Mouse (Mus musculus): ENCODE results near the gene Dnmt3a. TPM values are rescaled to one million over a fixed set of nuclear protein-coding genes. Genes with fewer than 3 reads are reported as not detected.

The Dnmt3a gene
- polyA plus RNA-seq (2012; rRNA removed): 33.1 and 45.3 TPM in 2 replicates

GRCm38 (mm10) chr12:3805852-3806251 lies at the start of gene Dnmt3a:
Gene Dnmt3a (plus strand): TSS chr12:3806007.

GRCm38 (mm10) chr12:3954651-3955050 lies 148.8 kb downstream of the Dnmt3a start, which contains the start of gene Pomc:
Gene Pomc (plus strand): TSS chr12:3954951.

Other genes with a start within 250 kb of the Dnmt3a start
- gene Dtnb, start 233.6 kb upstream of the Dnmt3a start, polyA plus RNA-seq (2012; rRNA removed): 68.0 and 80.9 TPM in 2 replicates
- gene Pomc, start 148.9 kb downstream of the Dnmt3a start, polyA plus RNA-seq (2012; rRNA removed): 1.0 and 1.5 TPM in 2 replicates
- gene Efr3b, start 232.9 kb downstream of the Dnmt3a start, polyA plus RNA-seq (2012; rRNA removed): 18.2 and 22.3 TPM in 2 replicates